Mouse (Mus musculus) midbrain, embryonic 14.5 days (tissue): ENCODE data around the gene March4. TPM values are rescaled to one million over a fixed set of nuclear protein-coding genes. Genes with fewer than 3 reads are reported as not detected.

Experiments used
- ATAC-seq: fragments of 200-750 bp; cut with Nextera tagmentation; 2 replicates; pipeline ENCODE4 v1.8.0; 2017; ENCODE audit warnings: moderate number of reproducible peaks, moderate library complexity; ENCODE audit not compliant: low FRiP score, low TSS enrichment
- DNase-seq: peaks from one replicate; pipeline ENCODE4 v3.0.0-alpha.2; 2015
- H3K27ac ChIP-seq: fragments of 300-500 bp; sonication (generic); replicated peaks from 2 replicates; pipeline ENCODE4 v1.5.1; 2014; ENCODE audit warnings: mild to moderate bottlenecking, low read depth, low read length, moderate library complexity
- H3K27me3 ChIP-seq: fragments of 300-500 bp; sonication (generic); 2 replicates; pipeline ENCODE4 v1.6.1; 2014; ENCODE audit warnings: low read length, control low read depth, mixed read lengths; ENCODE audit not compliant: control insufficient read depth, insufficient read depth
- H3K36me3 ChIP-seq: fragments of 300-500 bp; sonication (generic); 2 replicates; pipeline ENCODE4 v1.6.1; 2014; ENCODE audit warnings: low read length, control low read depth; ENCODE audit not compliant: control insufficient read depth, insufficient read depth
- H3K4me1 ChIP-seq: fragments of 300-500 bp; sonication (generic); 2 replicates; pipeline ENCODE4 v1.6.1; 2014; ENCODE audit warnings: mild to moderate bottlenecking, antibody characterized with exemption, low read length, control low read depth; ENCODE audit not compliant: control insufficient read depth, insufficient read depth
- H3K4me2 ChIP-seq: fragments of 300-500 bp; sonication (generic); 2 replicates; pipeline ENCODE4 v1.6.1; 2014; ENCODE audit warnings: mild to moderate bottlenecking, low read length, moderate library complexity
- H3K4me3 ChIP-seq: fragments of 300-500 bp; sonication (generic); replicated peaks from 2 replicates; pipeline ENCODE4 v1.5.1; 2014; ENCODE audit warnings: low read depth, low read length
- H3K9ac ChIP-seq: fragments of 300-500 bp; sonication (generic); replicated peaks from 2 replicates; pipeline ENCODE4 v1.6.1; 2014; ENCODE audit warnings: mild to moderate bottlenecking, low read length, moderate library complexity
- H3K9me3 ChIP-seq: fragments of 300-500 bp; sonication (generic); 2 replicates; pipeline ENCODE4 v1.6.1; 2016; ENCODE audit warnings: low read length, control low read depth, mixed read lengths; ENCODE audit not compliant: control insufficient read depth
- WGBS: fragments of 180-500 bp; shearing (Covaris S2); extraction: QIAGEN DNeasy Blood & Tissue Kit; methylation state at CpG from one replicate; pipeline ENCODE4 v1.1.7; 2014; 5-methylcytosine and 5-hydroxymethylcytosine counted together
- polyA plus RNA-seq: library from polyadenylated mRNA; unstranded; fragments of >200 nt; fragmentation: Nextera tagmentation; extraction: Ambion mirVana; gene quantifications from 2 replicates; pipeline ENCODE4 v1.2.1, GENCODE M21; 2014

Gene March4
- polyA plus RNA-seq, 1 experiment from 2014 or later, result 5.2 TPM

GRCm38 (mm10) chr1:72379752-72380353 lies 156.9 kb downstream of the March4 start:
- no peaks in the 10 kb centered on the region for H3K27me3 ChIP-seq
- H3K36me3 ChIP-seq, result peaks cover 3% of the 10 kb centered on the region; the same call in 1 of the 2 replicates
- H3K4me3 ChIP-seq, result no peak overlapping the region
- no peaks in the 10 kb centered on the region for H3K4me1 ChIP-seq
- H3K4me2 ChIP-seq, result no peak overlapping the region
- no peaks in the 10 kb centered on the region for H3K9me3 ChIP-seq
- DNase-seq (no peak), ATAC-seq (no peak)
- no peak overlapping the region for H3K27ac ChIP-seq
- no peak overlapping the region for H3K9ac ChIP-seq
- 89% methylated on average over 11 of the region's 11 CpGs for WGBS

GRCm38 (mm10) chr1:72378151-72378550 lies 158.6 kb downstream of the March4 start:
- 94% methylated on average over 4 of the region's 4 CpGs for WGBS
- Histone ChIP-seq H3K4me3 (no peak overlapping the region), H3K4me2 (no peak overlapping the region), H3K9me3 (no peaks in the 10 kb centered on the region), H3K4me1 (no peaks in the 10 kb centered on the region), H3K27me3 (no peaks in the 10 kb centered on the region), H3K36me3 (no peaks in the 10 kb centered on the region), H3K9ac (no peak overlapping the region), H3K27ac (no peak overlapping the region)
- DNase-seq, result no peak
- ATAC-seq, result no peak

Other genes starting within 250 kb of the March4 start
- gene Xrcc5, start 229.5 kb downstream of the March4 start, polyA plus RNA-seq, result 12.8 and 21.9 TPM in 2 replicates
- 25.1 and 35.9 TPM in 2 replicates for gene Smarcal1, start 46.3 kb upstream of the March4 start, polyA plus RNA-seq
- gene Ankar, start 163.6 kb upstream of the March4 start, polyA plus RNA-seq, result not detected in 2 replicates
- gene Rpl37a, start 174.4 kb upstream of the March4 start, polyA plus RNA-seq, result 1,162 and 1,243 TPM in 2 replicates